Mouse (Mus musculus): ENCODE data around the gene Rps6ka1.

The Rps6ka1 gene

GRCm38 (mm10) chr4:133897431-133897891 is 9.9 kb upstream of the Rps6ka1 start:
- no peak for DNase-seq (ENCODE audit: low spot score in 2 of 2)

- DNase-seq (ENCODE audit: low spot score in 2 of 2) = no peak
Observed at GRCm38 (mm10) chr4:133896984-133897383, 9.4 kb upstream of the Rps6ka1 start.

- no peak for DNase-seq (ENCODE audit: low spot score in 2 of 2)
Observed at GRCm38 (mm10) chr4:133896002-133896401, 8.4 kb upstream of the Rps6ka1 start.

- no peak for DNase-seq (ENCODE audit: low spot score in 2 of 2)
Observed at GRCm38 (mm10) chr4:133887249-133887648, 348 bp downstream of the Rps6ka1 start.

GRCm38 (mm10) chr4:133885991-133886501 is 1.6 kb downstream of the Rps6ka1 start:
- no peak for DNase-seq (ENCODE audit: low spot score in 2 of 2)

GRCm38 (mm10) chr4:133885331-133885730 is 2.3 kb downstream of the Rps6ka1 start:
- DNase-seq (ENCODE audit: low spot score in 2 of 2) = no peak

GRCm38 (mm10) chr4:133884888-133885287 is 2.7 kb downstream of the Rps6ka1 start:
- DNase-seq (ENCODE audit: low spot score in 2 of 2) = no peak

GRCm38 (mm10) chr4:133884127-133884753 is 3.4 kb downstream of the Rps6ka1 start:
- no peak for DNase-seq (ENCODE audit: low spot score in 2 of 2)

- DNase-seq (ENCODE audit: low spot score in 2 of 2) = no peak
Observed at GRCm38 (mm10) chr4:133881851-133882250, 5.7 kb downstream of the Rps6ka1 start.

GRCm38 (mm10) chr4:133881399-133881798 is 6.2 kb downstream of the Rps6ka1 start:
- DNase-seq (ENCODE audit: low spot score in 2 of 2) = no peak

- no peak for DNase-seq (ENCODE audit: low spot score in 2 of 2)
Observed at GRCm38 (mm10) chr4:133879145-133879902, 8.3 kb downstream of the Rps6ka1 start.

- no peak for DNase-seq (ENCODE audit: low spot score in 2 of 2)
Observed at GRCm38 (mm10) chr4:133877850-133878755, 9.5 kb downstream of the Rps6ka1 start.

- DNase-seq (ENCODE audit: low spot score in 2 of 2) = no peak
Observed at GRCm38 (mm10) chr4:133874865-133875517, 12.6 kb downstream of the Rps6ka1 start.

GRCm38 (mm10) chr4:133873926-133874864 is 13.4 kb downstream of the Rps6ka1 start:
- no peak for DNase-seq (ENCODE audit: low spot score in 2 of 2)

GRCm38 (mm10) chr4:133873431-133873851 is 14.2 kb downstream of the Rps6ka1 start:
- no peak for DNase-seq (ENCODE audit: low spot score in 2 of 2)

GRCm38 (mm10) chr4:133872812-133873300 is 14.7 kb downstream of the Rps6ka1 start:
- DNase-seq (ENCODE audit: low spot score in 2 of 2) = no peak

- no peak for DNase-seq (ENCODE audit: low spot score in 2 of 2)
Observed at GRCm38 (mm10) chr4:133872222-133872811, 15.3 kb downstream of the Rps6ka1 start.

- DNase-seq (ENCODE audit: low spot score in 2 of 2) = no peak
Observed at GRCm38 (mm10) chr4:133865231-133865630, 22.4 kb downstream of the Rps6ka1 start.

GRCm38 (mm10) chr4:133864380-133864981 is 23.1 kb downstream of the Rps6ka1 start:
- no peak for DNase-seq (ENCODE audit: low spot score in 2 of 2)
